Mouse (Mus musculus): ENCODE results near the gene Kel. TPM values are rescaled to one million over a fixed set of nuclear protein-coding genes. Genes with fewer than 3 reads are reported as not detected.

The Kel gene
- polyA plus RNA-seq, 1 experiment from 2014 or later: 0.81 TPM

- no peaks in the 10 kb centered on the region for H3K9me3 ChIP-seq (replicated peaks)
- no peaks in the 10 kb centered on the region for H3K4me1 ChIP-seq
- ATAC-seq: no peak
- no peaks in the 10 kb centered on the region for H3K36me3 ChIP-seq (ENCODE audit: poor library complexity, severe bottlenecking)
- H3K27ac ChIP-seq: no peak overlapping the region
- WGBS: 90% methylated on average over 4 of the region's 4 CpGs
- no peak overlapping the region for H3K9ac ChIP-seq
- no peak overlapping the region for H3K4me3 ChIP-seq
- no peaks in the 10 kb centered on the region for H3K27me3 ChIP-seq
- no peak overlapping the region for H3K4me2 ChIP-seq
Measured at GRCm38 (mm10) chr6:41642765-41643164, 61.4 kb downstream of the Kel start.

DNA sequence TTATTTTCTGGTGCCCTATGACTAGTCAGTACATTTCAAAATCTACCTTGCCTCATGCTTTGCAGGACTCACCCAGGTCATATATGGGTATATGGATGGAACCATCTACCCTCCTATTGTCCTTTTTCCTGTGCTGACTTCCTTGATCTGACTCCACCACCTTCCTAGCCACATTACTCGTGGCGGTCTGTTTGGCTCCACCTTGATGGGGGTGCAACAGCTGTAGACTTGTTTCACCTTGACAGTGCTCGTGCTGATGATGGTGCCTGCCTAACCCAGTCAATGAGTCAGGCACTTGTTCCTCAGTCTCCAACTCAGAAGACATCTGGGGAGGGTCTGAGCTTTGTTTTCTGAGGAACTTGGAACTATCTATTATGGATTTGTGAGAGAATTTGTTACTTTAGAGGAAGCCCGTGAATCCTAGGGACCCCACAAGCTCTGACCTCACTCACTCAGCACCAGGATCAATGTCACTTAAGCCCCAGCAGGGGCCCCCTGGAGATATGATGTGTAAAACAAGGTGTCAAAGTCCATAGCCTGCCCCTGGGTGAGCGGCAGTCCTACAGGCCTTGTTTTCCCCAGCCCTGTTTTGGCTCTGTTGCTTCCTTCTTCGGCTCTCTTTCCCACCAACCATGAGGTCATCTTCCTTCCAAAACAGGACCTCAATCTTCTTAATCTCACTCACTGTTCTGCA, 62.8 kb downstream of the Kel start:
- Histone ChIP-seq H3K4me2 (no peak overlapping the region), H3K27me3 (no peaks in the 10 kb centered on the region), H3K9me3 (replicated peaks) (no peaks in the 10 kb centered on the region), H3K27ac (no peak overlapping the region), H3K4me3 (no peak overlapping the region), H3K36me3 (ENCODE audit: poor library complexity, severe bottlenecking) (no peaks in the 10 kb centered on the region), H3K9ac (no peak overlapping the region), H3K4me1 (no peaks in the 10 kb centered on the region)
- 86% methylated on average over 6 of the region's 6 CpGs for WGBS
- no peak for ATAC-seq

DNA sequence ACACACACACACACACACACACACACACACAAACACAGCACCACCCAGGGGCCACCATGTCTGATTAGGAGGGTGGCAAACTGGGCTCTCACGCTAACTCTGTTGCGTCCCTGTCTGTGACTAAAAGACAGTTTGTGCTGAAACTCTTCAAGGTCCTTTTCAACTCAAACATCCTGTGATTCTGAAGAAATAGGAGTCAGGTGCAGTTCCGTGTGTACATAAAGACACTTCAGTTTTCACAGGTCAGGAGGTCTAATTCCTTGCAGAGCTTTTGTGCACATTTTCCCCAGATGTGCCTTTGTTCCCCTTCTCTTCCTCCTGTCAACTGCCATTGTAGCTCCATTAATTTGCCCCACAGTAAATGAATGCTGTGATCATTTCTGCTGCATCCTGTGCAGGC, 63.7 kb downstream of the Kel start:
- no peaks in the 10 kb centered on the region for H3K36me3 ChIP-seq (ENCODE audit: poor library complexity, severe bottlenecking)
- no peak overlapping the region for H3K27ac ChIP-seq

DNA sequence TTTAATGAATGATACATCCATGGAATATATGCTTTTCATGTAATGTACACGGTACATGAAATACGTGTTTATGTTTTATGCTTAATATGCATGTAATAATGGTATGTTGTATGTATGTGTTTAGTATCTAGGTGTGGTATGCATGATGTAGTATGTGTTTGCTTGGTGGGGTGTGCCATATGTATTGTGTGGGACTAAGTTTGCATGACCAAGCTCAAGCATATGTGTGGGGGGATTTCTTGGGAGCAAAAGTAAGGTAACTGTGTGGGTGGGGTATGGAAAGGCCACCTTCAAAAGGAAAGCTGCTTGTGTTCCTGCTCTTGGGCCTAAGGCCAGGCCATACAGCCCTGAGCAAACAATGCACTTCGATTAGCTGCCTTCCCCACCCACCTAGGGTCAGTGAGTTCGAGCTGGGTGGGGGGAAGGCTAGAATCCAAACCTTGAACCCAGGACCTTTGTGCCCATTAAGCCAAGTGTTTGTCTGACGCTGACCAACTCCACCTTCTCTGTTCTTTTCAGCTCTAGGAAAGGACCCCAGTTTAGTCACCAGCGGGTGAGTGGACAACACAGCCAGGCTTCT, 66.1 kb downstream of the Kel start:
- Histone ChIP-seq H3K27me3 (no peaks in the 10 kb centered on the region), H3K9me3 (replicated peaks) (no peaks in the 10 kb centered on the region), H3K27ac (no peak overlapping the region), H3K4me1 (0 out of 2 replicates have a peak, but pooled peaks cover 3% of the 10 kb centered on the region), H3K36me3 (ENCODE audit: poor library complexity, severe bottlenecking) (no peaks in the 10 kb centered on the region), H3K4me3 (no peak overlapping the region), H3K9ac (no peak overlapping the region), H3K4me2 (no peak overlapping the region)
- WGBS: 76% methylated on average over 6 of the region's 6 CpGs
- ATAC-seq: no peak

More for the DNA sequence above, 63.7 kb downstream of the Kel start:
- no peaks in the 10 kb centered on the region for H3K9me3 ChIP-seq (replicated peaks)
- no peak for ATAC-seq
- WGBS: 74% methylated on average over 3 of the region's 3 CpGs
- H3K4me2 ChIP-seq: no peak overlapping the region
- H3K9ac ChIP-seq: no peak overlapping the region
- H3K27me3 ChIP-seq: no peaks in the 10 kb centered on the region
- no peaks in the 10 kb centered on the region for H3K4me1 ChIP-seq
- H3K4me3 ChIP-seq: no peak overlapping the region

DNA sequence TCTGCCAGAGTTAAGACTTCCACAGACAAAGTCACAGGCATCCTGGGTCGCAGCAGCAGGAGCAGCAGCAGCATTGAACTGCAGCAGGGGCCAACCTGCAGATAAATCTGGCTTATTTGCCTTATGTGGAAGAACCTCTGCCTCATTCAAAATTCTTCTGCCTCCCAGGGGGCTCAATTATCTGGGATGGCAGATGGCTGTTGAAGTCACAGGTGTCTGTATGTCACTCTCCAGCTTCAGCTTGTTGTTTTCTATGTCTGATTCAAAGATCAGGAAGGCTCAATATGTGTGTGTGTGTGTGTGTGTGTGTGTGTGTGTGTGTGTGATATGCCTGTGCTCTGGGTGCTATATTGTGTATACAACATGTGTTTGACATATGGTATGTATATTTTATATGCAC, 66.7 kb downstream of the Kel start:
- 22% methylated on average over 1 of the region's 1 CpGs for WGBS
- H3K27me3 ChIP-seq: no peaks in the 10 kb centered on the region
- H3K36me3 ChIP-seq (ENCODE audit: poor library complexity, severe bottlenecking): no peaks in the 10 kb centered on the region
- no peak overlapping the region for H3K4me3 ChIP-seq
- ATAC-seq: peak; percentile 48
- H3K9me3 ChIP-seq (replicated peaks): no peaks in the 10 kb centered on the region
- no peak overlapping the region for H3K4me2 ChIP-seq
- H3K9ac ChIP-seq: no peak overlapping the region
- 0 out of 2 replicates have a peak, but pooled peaks cover 3% of the 10 kb centered on the region for H3K4me1 ChIP-seq
- no peak overlapping the region for H3K27ac ChIP-seq

Other genes starting within 250 kb of the Kel start
- 0.34 TPM in 1 of 2 replicates, not detected in the other for gene Prss1, start 245.4 kb downstream of the Kel start, polyA plus RNA-seq (2015; fragmentation: Nextera tagmentation; extraction: Ambion mirVana)
- not detected in 2 replicates for gene Prss2, start 182.6 kb downstream of the Kel start, polyA plus RNA-seq (2015; fragmentation: Nextera tagmentation; extraction: Ambion mirVana)
- 19.2 TPM in 2 replicates for gene Ephb6, start 98.9 kb downstream of the Kel start, polyA plus RNA-seq (2015; fragmentation: Nextera tagmentation; extraction: Ambion mirVana)
- gene Trpv6, start 67.9 kb downstream of the Kel start, polyA plus RNA-seq (2015; fragmentation: Nextera tagmentation; extraction: Ambion mirVana): 0.25 and 0.46 TPM in 2 replicates
- gene Trpv5, start 23.6 kb downstream of the Kel start, polyA plus RNA-seq (2015; fragmentation: Nextera tagmentation; extraction: Ambion mirVana): not detected in 2 replicates
- not detected in 2 replicates for gene Llcfc1, start 19.9 kb downstream of the Kel start, polyA plus RNA-seq (2015; fragmentation: Nextera tagmentation; extraction: Ambion mirVana)
- gene Olfr459, start 70.8 kb upstream of the Kel start, polyA plus RNA-seq (2015; fragmentation: Nextera tagmentation; extraction: Ambion mirVana): not detected in 2 replicates
- not detected in 2 replicates for gene Pip, start 143.2 kb upstream of the Kel start, polyA plus RNA-seq (2015; fragmentation: Nextera tagmentation; extraction: Ambion mirVana)
- gene Sval2, start 148.7 kb upstream of the Kel start, polyA plus RNA-seq (2015; fragmentation: Nextera tagmentation; extraction: Ambion mirVana): not detected in 2 replicates
- not detected in 2 replicates for gene Sval1, start 247.3 kb upstream of the Kel start, polyA plus RNA-seq (2015; fragmentation: Nextera tagmentation; extraction: Ambion mirVana)